Mouse (Mus musculus): ENCODE measurements around the gene Ifna2.

Gene Ifna2

DNA sequence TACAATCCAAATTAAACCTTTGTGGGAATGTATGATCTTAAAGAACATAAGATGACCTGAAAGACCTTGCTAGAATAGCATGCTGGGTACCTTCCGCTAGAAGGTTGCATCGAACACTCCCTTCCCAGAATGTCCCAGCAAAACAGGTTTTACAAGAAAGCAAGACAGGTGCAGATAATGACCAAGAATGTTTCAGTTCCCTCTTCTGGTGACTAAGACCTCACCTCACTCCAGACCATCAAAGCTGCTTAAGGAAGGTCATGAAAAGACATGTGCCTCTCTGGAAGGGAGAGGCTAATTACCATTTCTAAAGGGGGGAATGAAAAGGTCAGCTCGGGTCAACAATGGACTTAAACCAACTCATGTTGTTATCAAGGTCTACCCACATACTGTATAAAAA lies 30.1 kb downstream of the Ifna2 start:
- peak; percentile 60 for DNase-seq (ENCODE audit: low read depth, low spot score)

DNA sequence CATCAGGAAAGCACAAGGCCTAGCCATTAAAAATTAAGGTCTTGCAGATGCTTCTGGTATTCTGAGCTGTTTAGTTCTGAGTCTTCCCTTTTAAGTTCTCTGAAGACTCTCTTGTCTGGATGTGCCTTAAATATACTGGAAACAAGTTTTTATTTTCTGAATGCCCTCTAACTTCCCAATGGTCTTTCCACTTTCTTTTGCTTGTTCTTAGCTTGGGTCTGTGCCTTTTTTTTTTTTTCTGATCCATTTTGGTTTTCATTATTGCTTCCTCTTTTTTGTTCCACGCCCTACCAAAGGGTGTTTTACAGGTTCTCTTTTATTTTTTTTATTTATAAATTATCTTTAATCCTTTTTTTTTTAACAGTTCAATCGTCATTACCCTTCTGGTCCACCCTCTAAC lies 39.4 kb downstream of the Ifna2 start, which contains the start of gene Ifna13:
Gene Ifna13 (minus strand): TSS at position 101 of the 400 bp plus-strand sequence.
- DNase-seq (ENCODE audit: low read depth, low spot score) = no peak

DNA sequence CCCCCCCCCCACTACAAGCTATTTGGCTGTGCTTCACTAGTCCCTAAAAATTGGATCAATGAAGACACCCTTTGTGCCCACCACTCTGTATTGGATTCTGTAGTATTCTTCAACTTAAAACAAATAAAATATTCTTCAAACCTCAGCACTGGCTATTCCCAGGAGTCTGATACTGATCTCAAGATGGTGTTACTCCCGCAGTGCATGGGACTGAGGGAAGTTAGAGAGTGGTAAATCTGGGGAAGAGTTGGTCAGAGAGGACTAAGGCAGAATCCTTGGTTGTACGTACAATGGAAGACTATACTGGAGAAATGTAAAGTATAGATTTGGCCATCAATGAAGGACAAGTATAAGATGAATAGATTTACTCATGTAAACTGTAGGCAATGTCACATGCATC lies 41.2 kb downstream of the Ifna2 start:
- peak; percentile 14 for DNase-seq (ENCODE audit: low read depth, low spot score)

DNA sequence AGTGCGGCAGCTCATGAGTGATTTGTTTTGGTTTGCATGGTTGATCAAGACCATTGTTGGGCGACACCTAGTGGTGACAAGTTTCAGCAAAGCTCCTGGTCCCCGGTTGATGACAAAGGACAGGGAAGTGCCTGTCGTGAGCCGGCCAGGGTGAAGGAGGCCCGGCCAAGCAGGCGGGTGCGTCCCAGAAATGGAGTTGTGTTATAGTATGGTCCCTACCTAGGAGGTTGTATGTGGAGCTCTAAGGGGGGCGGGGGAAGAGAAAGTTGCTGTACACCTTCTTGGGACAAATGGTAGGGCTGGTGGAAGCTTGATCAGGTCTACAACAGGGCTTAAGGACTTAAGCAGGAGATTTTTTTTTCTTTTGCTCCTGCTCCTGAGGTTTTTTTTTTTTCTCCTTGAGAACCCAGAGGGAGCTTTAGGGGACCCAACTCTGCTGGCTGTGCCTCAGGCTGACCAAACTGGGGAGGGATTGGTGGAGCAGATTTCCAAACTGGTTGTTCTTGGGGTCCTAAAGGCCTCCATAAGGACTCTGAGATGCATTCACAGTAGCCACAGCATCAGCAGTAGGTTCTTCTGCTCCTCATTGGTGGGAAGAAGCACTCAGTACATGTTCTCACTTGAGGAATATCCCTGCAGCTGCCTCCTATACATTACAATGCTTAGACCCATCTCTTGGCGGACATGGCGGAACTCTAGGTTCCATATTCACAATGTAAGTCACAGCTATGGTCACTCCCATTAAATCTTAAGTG lies 42.5 kb downstream of the Ifna2 start:
- peak; percentile 97 for DNase-seq (ENCODE audit: low read depth, low spot score)

DNA sequence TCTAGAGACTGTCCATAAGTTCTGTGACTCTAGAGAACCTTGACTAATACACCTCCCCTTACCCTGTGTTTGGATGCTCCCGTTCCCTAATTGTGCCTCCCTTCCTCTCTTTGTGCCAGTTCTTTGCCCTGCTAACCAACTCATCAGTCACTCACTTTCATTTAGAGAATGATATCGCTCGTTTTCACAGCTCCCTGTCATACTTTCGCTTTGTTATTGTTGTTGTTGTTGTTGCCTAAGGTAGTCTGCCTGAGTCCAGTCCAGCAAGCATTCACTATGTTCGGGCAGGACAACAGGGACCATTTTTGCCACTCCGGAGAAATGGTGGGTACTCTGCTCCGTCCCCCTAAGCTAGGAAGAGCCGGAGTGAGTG lies 43.0 kb downstream of the Ifna2 start:
- no peak for DNase-seq (ENCODE audit: low read depth, low spot score)

DNA sequence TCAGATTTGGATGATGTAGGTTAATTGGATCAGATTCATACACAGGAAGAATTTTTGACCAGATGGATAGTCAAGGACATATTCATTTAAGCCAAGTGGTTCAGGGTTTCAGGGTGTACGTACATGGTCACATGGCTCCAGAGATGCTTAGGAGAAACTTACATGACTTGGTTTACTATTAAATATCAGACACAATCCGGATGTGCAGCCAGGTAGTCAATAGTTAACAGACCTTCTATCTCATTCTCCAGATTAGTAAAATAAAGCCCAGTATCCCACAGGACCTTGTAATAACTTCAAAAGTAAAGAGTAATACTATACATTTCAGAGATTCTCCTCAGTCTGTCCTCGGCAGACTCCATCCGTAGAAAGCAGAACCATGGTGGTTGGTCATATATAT lies 49.4 kb downstream of the Ifna2 start, which contains the start of gene C87499:
Gene C87499 (minus strand): TSS at position 101 of the 400 bp plus-strand sequence.
- no peak for DNase-seq (ENCODE audit: low read depth, low spot score)

Data from ZHBTc4 (cell line).